Mouse (Mus musculus) heart, adult 2 months (tissue): Measurements from ENCODE around the gene Pik3r5. TPM values are rescaled to one million over a fixed set of nuclear protein-coding genes. Genes with fewer than 3 reads are reported as not detected.
A peak's percentile ranks its signal among the peaks of the same experiment; 100 is the strongest.

Experiments used
- DNase-seq, 2 experiments: peaks; one replicate each; pipeline ENCODE4 v3.0.0; 2021
- H3K27ac ChIP-seq: fragments of 200-600 bp; 2 replicates; pipeline ENCODE4 v1.8.1; 2022
- H3K27me3 ChIP-seq: fragments of 200-500 bp; 2 replicates; pipeline ENCODE4 v1.6.1; 2012; ENCODE audit warnings: mild to moderate bottlenecking, low read length, inconsistent platforms, mixed read lengths; ENCODE audit not compliant: control insufficient read depth, insufficient read depth
- H3K36me3 ChIP-seq: fragments of 200-500 bp; 2 replicates; pipeline ENCODE4 v1.6.1; 2012; ENCODE audit warnings: low read length, inconsistent platforms; ENCODE audit not compliant: control insufficient read depth, insufficient read depth
- H3K4me1 ChIP-seq: fragments of 200-500 bp; 2 replicates; pipeline ENCODE4 v1.6.1; 2011; ENCODE audit warnings: low read length; ENCODE audit not compliant: control insufficient read depth, insufficient read depth
- H3K4me3 ChIP-seq: fragments of 200-600 bp; 2 replicates; pipeline ENCODE4 v1.8.1; 2022
- H3K79me2 ChIP-seq: fragments of 200-500 bp; replicated peaks from 2 replicates; pipeline ENCODE4 v1.6.1; 2012; ENCODE audit warnings: mild to moderate bottlenecking, inconsistent platforms, low read length, moderate library complexity, mixed read lengths; ENCODE audit not compliant: control insufficient read depth, insufficient read depth
- H3K9ac ChIP-seq: fragments of 200-500 bp; 2 replicates; pipeline ENCODE4 v1.6.1; 2012; ENCODE audit warnings: low read depth, mild to moderate bottlenecking, control low read depth, inconsistent platforms, low read length, mixed read lengths
- CTCF ChIP-seq: fragments of 200-600 bp; IDR thresholded peaks from 2 replicates; pipeline ENCODE4 v1.8.1; 2022; ENCODE audit warnings: antibody characterized with exemption, mild to moderate bottlenecking, moderate library complexity
- EP300 ChIP-seq: fragments of 200-500 bp; IDR thresholded peaks from 2 replicates; pipeline ENCODE4 v1.6.1; 2011; ENCODE audit warnings: low read depth, low read length, control low read depth; ENCODE audit not compliant: insufficient read depth
- POLR2A ChIP-seq: fragments of 200-500 bp; IDR thresholded peaks from 2 replicates; pipeline ENCODE4 v1.6.1; 2011; ENCODE audit warnings: mild to moderate bottlenecking, low read depth, low read length, control low read depth; ENCODE audit not compliant: insufficient read depth
- WGBS: fragments of 180-500 bp; shearing (Covaris S2); methylation state at CpG from one replicate; pipeline ENCODE4 v1.1.7; 2018; 5-methylcytosine and 5-hydroxymethylcytosine counted together
- intact Hi-C: fragments of 180-260 bp; cut with DNase I; formaldehyde crosslinking; loops from one replicate; pipeline ENCODE4 v1.15.1; 2025
- polyA plus RNA-seq: library from polyadenylated mRNA; depleted of rRNA; stranded (reverse); fragments of >200 nt; gene quantifications from 2 replicates; pipeline ENCODE4 v1.2.3, GENCODE M21; 2012
- total RNA-seq, 2 experiments: library from RNA; stranded (reverse); gene quantifications; 2 replicates each; pipeline ENCODE4 v1.2.3; 2021

Pik3r5 gene
- total and polyA plus RNA-seq, 3 experiments = 0.84 to 2.9 (median 1.3) TPM

- Histone ChIP-seq H3K79me2 (no peaks in the 10 kb centered on the region), H3K9ac (no peak overlapping the region), H3K27ac (no peak overlapping the region), H3K36me3 (no peaks in the 10 kb centered on the region), H3K27me3 (no peaks in the 10 kb centered on the region), H3K4me1 (no peaks in the 10 kb centered on the region), H3K4me3 (no peak overlapping the region)
- TF ChIP-seq POLR2A (no peak), EP300 (no peak), CTCF (no peak)
- intact Hi-C loops = no loop called here
- 76% methylated on average over 12 of the region's 12 CpGs for WGBS
- no peak for DNase-seq
Observed at GRCm38 (mm10) chr11:68442983-68443638, 11.2 kb downstream of the Pik3r5 start.

DNA sequence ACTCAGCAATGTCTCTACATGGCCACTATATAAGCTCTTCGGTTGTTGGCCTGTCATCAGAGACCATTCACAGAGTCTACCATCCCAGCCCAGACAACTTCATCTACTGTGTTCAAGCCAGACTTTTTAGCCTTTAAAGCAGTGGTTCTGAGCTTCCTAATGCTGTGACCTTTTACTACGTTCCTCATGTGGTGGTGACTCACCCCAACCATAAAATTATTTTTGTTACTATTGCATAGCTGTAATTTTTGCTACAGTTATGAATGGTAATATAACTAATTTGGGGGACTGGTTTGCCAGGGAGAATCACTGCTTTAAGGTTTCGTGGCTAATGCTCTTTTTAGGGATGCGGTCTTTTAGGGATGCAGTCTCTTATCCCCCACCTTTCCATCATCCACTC lies 14.0 kb downstream of the Pik3r5 start:
- no peaks in the 10 kb centered on the region for H3K79me2 ChIP-seq
- TF ChIP-seq EP300 = no peak
- no peak for TF ChIP-seq POLR2A
- no peak for TF ChIP-seq CTCF
- H3K36me3 ChIP-seq = no peaks in the 10 kb centered on the region
- no peak overlapping the region for H3K4me3 ChIP-seq
- intact Hi-C loops = no loop called here
- H3K9ac ChIP-seq = no peak overlapping the region
- no peaks in the 10 kb centered on the region for H3K4me1 ChIP-seq
- H3K27me3 ChIP-seq = no peaks in the 10 kb centered on the region
- no peak for DNase-seq
- no peak overlapping the region for H3K27ac ChIP-seq
- 83% methylated on average over 4 of the region's 4 CpGs for WGBS

- Histone ChIP-seq H3K27me3 (no peaks in the 10 kb centered on the region), H3K36me3 (no peaks in the 10 kb centered on the region), H3K27ac (no peak overlapping the region), H3K4me1 (no peaks in the 10 kb centered on the region), H3K9ac (no peak overlapping the region), H3K79me2 (no peaks in the 10 kb centered on the region), H3K4me3 (no peak overlapping the region)
- no peak for TF ChIP-seq CTCF
- intact Hi-C loops = no loop called here
- WGBS = 87% methylated on average over 4 of the region's 4 CpGs
- no peak for DNase-seq
Observed at GRCm38 (mm10) chr11:68446547-68446946, 14.6 kb downstream of the Pik3r5 start.

DNA sequence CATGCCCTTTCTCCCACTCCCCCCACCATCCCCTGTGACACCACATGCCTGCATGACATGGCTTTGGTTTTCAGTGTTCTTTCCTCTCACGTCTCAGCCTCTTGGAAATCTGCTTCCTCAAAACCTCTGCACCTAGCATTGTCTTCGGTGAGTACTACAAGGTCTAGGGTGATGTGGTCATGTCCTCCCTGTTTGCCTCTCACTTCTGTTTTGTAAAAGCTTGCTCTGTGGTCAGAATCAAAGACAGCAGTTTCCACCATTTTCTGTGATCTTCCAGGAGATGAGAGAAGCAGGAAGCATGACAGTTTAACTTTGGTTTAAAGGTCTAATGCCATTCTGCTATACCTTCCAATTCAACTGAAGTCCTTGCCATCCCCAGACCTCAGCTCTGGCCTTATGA lies 15.3 kb downstream of the Pik3r5 start:
- Histone ChIP-seq H3K79me2 (no peaks in the 10 kb centered on the region), H3K9ac (no peak overlapping the region), H3K27ac (no peak overlapping the region), H3K27me3 (no peaks in the 10 kb centered on the region), H3K4me1 (no peaks in the 10 kb centered on the region), H3K36me3 (no peaks in the 10 kb centered on the region), H3K4me3 (no peak overlapping the region)
- TF ChIP-seq CTCF (no peak), EP300 (no peak), POLR2A (no peak)
- intact Hi-C loops = no loop called here
- DNase-seq = no peak
- WGBS = 82% methylated on average over 2 of the region's 2 CpGs

- no peak for DNase-seq
- TF ChIP-seq CTCF (no peak), POLR2A (no peak), EP300 (no peak)
- Histone ChIP-seq H3K9ac (no peak overlapping the region), H3K79me2 (no peaks in the 10 kb centered on the region), H3K4me3 (no peak overlapping the region), H3K4me1 (no peaks in the 10 kb centered on the region), H3K27me3 (no peaks in the 10 kb centered on the region), H3K36me3 (no peaks in the 10 kb centered on the region), H3K27ac (no peak overlapping the region)
- intact Hi-C loops = no loop called here
- 77% methylated on average over 7 of the region's 7 CpGs for WGBS
Observed at GRCm38 (mm10) chr11:68448356-68448755, 16.4 kb downstream of the Pik3r5 start.

GRCm38 (mm10) chr11:68451282-68451735 lies 19.4 kb downstream of the Pik3r5 start:
- no peak overlapping the region for H3K4me3 ChIP-seq
- H3K27me3 ChIP-seq = no peaks in the 10 kb centered on the region
- H3K36me3 ChIP-seq = no peaks in the 10 kb centered on the region
- no peak overlapping the region for H3K27ac ChIP-seq
- DNase-seq = peak in 1 of 2 experiments; percentile 45
- TF ChIP-seq EP300 (no peak), POLR2A (no peak), CTCF (no peak)
- WGBS = 33% methylated on average over 10 of the region's 10 CpGs
- H3K79me2 ChIP-seq = no peaks in the 10 kb centered on the region
- intact Hi-C loops = no loop called here
- H3K4me1 ChIP-seq = no peaks in the 10 kb centered on the region
- H3K9ac ChIP-seq = no peak overlapping the region
